Mouse (Mus musculus): ENCODE results near the gene Zscan20. TPM values are rescaled to one million over a fixed set of nuclear protein-coding genes. Genes with fewer than 3 reads are reported as not detected.
A peak's percentile ranks its signal among the peaks of the same experiment; 100 is the strongest.

Zscan20 gene
- polyA plus RNA-seq (2016; fragmentation: Nextera tagmentation; extraction: Ambion mirVana) = 5.9 TPM in 2 replicates

- Histone ChIP-seq H3K27me3 (no peaks in the 10 kb centered on the region; the same call in 1 of the 2 replicates), H3K27ac (peak within 1 kb of the TSS; percentile 56; the same call in 1 of the 2 replicates), H3K9ac (replicated peaks) (peak within 1 kb of the TSS; percentile 79), H3K4me3 (replicated peaks) (peak within 1 kb of the TSS; percentile 68), H3K36me3 (0 out of 2 replicates have a peak, but pooled peaks cover 2% of the 10 kb centered on the region), H3K9me3 (no peaks in the 10 kb centered on the region), H3K4me2 (peak within 1 kb of the TSS; percentile 73), H3K4me1 (replicated peaks) (peaks cover 12% of the 10 kb centered on the region)
- ATAC-seq (ENCODE audit: insufficient number of reproducible peaks, insufficient read depth, low FRiP score, low TSS enrichment, low read depth) = peak; percentile 95
- WGBS = under 1% methylated on average over 23 of the region's 24 CpGs
These were observed at the start of gene Zscan20 for GRCm38 (mm10) chr4:128609925-128610402. TSS of gene Zscan20 (minus strand) at chr4:128610098.

- Histone ChIP-seq H3K4me1 (replicated peaks) (peaks cover 45% of the 10 kb centered on the region), H3K9ac (replicated peaks) (peak overlapping the region; percentile 75; the same call in 1 of the 2 replicates), H3K4me2 (peak overlapping the region; percentile 96), H3K27ac (no peak overlapping the region), H3K27me3 (no peaks in the 10 kb centered on the region), H3K9me3 (no peaks in the 10 kb centered on the region), H3K36me3 (no peaks in the 10 kb centered on the region), H3K4me3 (replicated peaks) (peak overlapping the region; percentile 75)
- ATAC-seq (ENCODE audit: insufficient number of reproducible peaks, insufficient read depth, low FRiP score, low TSS enrichment, low read depth) = no peak
- 1% methylated on average over 12 of the region's 12 CpGs for WGBS
These were observed 45.5 kb upstream of the Zscan20 start for GRCm38 (mm10) chr4:128655446-128655845.

- Histone ChIP-seq H3K27me3 (no peaks in the 10 kb centered on the region), H3K4me1 (replicated peaks) (peaks cover 50% of the 10 kb centered on the region)
These were observed 44.8 kb upstream of the Zscan20 start, which contains the start of gene Phc2 for GRCm38 (mm10) chr4:128654505-128655381. TSS of gene Phc2 (plus strand) at chr4:128654702.

GRCm38 (mm10) chr4:128652584-128653298 lies 42.8 kb upstream of the Zscan20 start:
- no peak overlapping the region for H3K4me2 ChIP-seq
- H3K36me3 ChIP-seq = no peaks in the 10 kb centered on the region
- no peaks in the 10 kb centered on the region for H3K27me3 ChIP-seq
- H3K9ac ChIP-seq (replicated peaks) = no peak overlapping the region
- WGBS = 12% methylated on average over 5 of the region's 5 CpGs
- peak overlapping the region; percentile 45; the same call in 1 of the 2 replicates for H3K27ac ChIP-seq
- no peaks in the 10 kb centered on the region for H3K9me3 ChIP-seq
- ATAC-seq (ENCODE audit: insufficient number of reproducible peaks, insufficient read depth, low FRiP score, low TSS enrichment, low read depth) = no peak
- no peak overlapping the region for H3K4me3 ChIP-seq (replicated peaks)
- H3K4me1 ChIP-seq (replicated peaks) = peaks cover 57% of the 10 kb centered on the region

More at GRCm38 (mm10) chr4:128654505-128655381, 44.8 kb upstream of the Zscan20 start, which contains the start of gene Phc2:
- Histone ChIP-seq H3K9ac (replicated peaks) (peak within 1 kb of the TSS; percentile 75), H3K27ac (peak within 1 kb of the TSS; percentile 75), H3K9me3 (no peaks in the 10 kb centered on the region), H3K36me3 (no peaks in the 10 kb centered on the region), H3K4me3 (replicated peaks) (peak within 1 kb of the TSS; percentile 75), H3K4me2 (peak within 1 kb of the TSS; percentile 96)
- peak; percentile 91 for ATAC-seq (ENCODE audit: insufficient number of reproducible peaks, insufficient read depth, low FRiP score, low TSS enrichment, low read depth)
- under 1% methylated on average over 82 of the region's 85 CpGs for WGBS

GRCm38 (mm10) chr4:128651530-128651929 lies 41.6 kb upstream of the Zscan20 start:
- H3K4me1 ChIP-seq (replicated peaks) = peaks cover 55% of the 10 kb centered on the region
- no peak for ATAC-seq (ENCODE audit: insufficient number of reproducible peaks, insufficient read depth, low FRiP score, low TSS enrichment, low read depth)
- H3K27me3 ChIP-seq = no peaks in the 10 kb centered on the region
- H3K4me2 ChIP-seq = no peak overlapping the region
- H3K27ac ChIP-seq = no peak overlapping the region
- no peak overlapping the region for H3K4me3 ChIP-seq (replicated peaks)
- H3K9me3 ChIP-seq = no peaks in the 10 kb centered on the region
- 46% methylated on average over 3 of the region's 3 CpGs for WGBS
- no peak overlapping the region for H3K9ac ChIP-seq (replicated peaks)
- H3K36me3 ChIP-seq = no peaks in the 10 kb centered on the region

GRCm38 (mm10) chr4:128648567-128649255 lies 38.8 kb upstream of the Zscan20 start:
- no peak overlapping the region for H3K4me3 ChIP-seq (replicated peaks)
- H3K9me3 ChIP-seq = no peaks in the 10 kb centered on the region
- no peak overlapping the region for H3K27ac ChIP-seq
- 29% methylated on average over 8 of the region's 8 CpGs for WGBS
- no peak overlapping the region for H3K9ac ChIP-seq (replicated peaks)
- peaks cover 46% of the 10 kb centered on the region for H3K4me1 ChIP-seq (replicated peaks)
- no peak for ATAC-seq (ENCODE audit: insufficient number of reproducible peaks, insufficient read depth, low FRiP score, low TSS enrichment, low read depth)
- no peak overlapping the region for H3K4me2 ChIP-seq
- H3K36me3 ChIP-seq = no peaks in the 10 kb centered on the region
- H3K27me3 ChIP-seq = no peaks in the 10 kb centered on the region

GRCm38 (mm10) chr4:128646762-128647161 lies 36.9 kb upstream of the Zscan20 start:
- no peak overlapping the region for H3K27ac ChIP-seq
- no peaks in the 10 kb centered on the region for H3K9me3 ChIP-seq
- no peaks in the 10 kb centered on the region for H3K27me3 ChIP-seq
- 25% methylated on average over 7 of the region's 7 CpGs for WGBS
- no peak for ATAC-seq (ENCODE audit: insufficient number of reproducible peaks, insufficient read depth, low FRiP score, low TSS enrichment, low read depth)
- no peak overlapping the region for H3K4me2 ChIP-seq
- H3K36me3 ChIP-seq = no peaks in the 10 kb centered on the region
- no peak overlapping the region for H3K9ac ChIP-seq (replicated peaks)
- no peak overlapping the region for H3K4me3 ChIP-seq (replicated peaks)
- peaks cover 43% of the 10 kb centered on the region for H3K4me1 ChIP-seq (replicated peaks)

- ATAC-seq (ENCODE audit: insufficient number of reproducible peaks, insufficient read depth, low FRiP score, low TSS enrichment, low read depth) = no peak
- Histone ChIP-seq H3K27ac (no peak overlapping the region), H3K36me3 (no peaks in the 10 kb centered on the region)
These were observed 36.0 kb upstream of the Zscan20 start for GRCm38 (mm10) chr4:128645896-128646295.

GRCm38 (mm10) chr4:128641766-128642717 lies 32.1 kb upstream of the Zscan20 start:
- no peaks in the 10 kb centered on the region for H3K9me3 ChIP-seq
- H3K9ac ChIP-seq (replicated peaks) = no peak overlapping the region
- no peak for ATAC-seq (ENCODE audit: insufficient number of reproducible peaks, insufficient read depth, low FRiP score, low TSS enrichment, low read depth)
- no peak overlapping the region for H3K4me3 ChIP-seq (replicated peaks)
- H3K27me3 ChIP-seq = no peaks in the 10 kb centered on the region
- 12% methylated on average over 23 of the region's 23 CpGs for WGBS
- peaks cover 44% of the 10 kb centered on the region for H3K4me1 ChIP-seq (replicated peaks)
- H3K27ac ChIP-seq = no peak overlapping the region
- no peak overlapping the region for H3K4me2 ChIP-seq
- no peaks in the 10 kb centered on the region for H3K36me3 ChIP-seq

More at GRCm38 (mm10) chr4:128645896-128646295, 36.0 kb upstream of the Zscan20 start:
- WGBS = 32% methylated on average over 6 of the region's 6 CpGs
- Histone ChIP-seq H3K4me2 (no peak overlapping the region), H3K27me3 (no peaks in the 10 kb centered on the region), H3K4me1 (replicated peaks) (peaks cover 45% of the 10 kb centered on the region), H3K9ac (replicated peaks) (no peak overlapping the region), H3K9me3 (no peaks in the 10 kb centered on the region), H3K4me3 (replicated peaks) (no peak overlapping the region)

Data from limb, embryonic 12.5 days (tissue).